Mouse (Mus musculus): ENCODE results near the gene Pusl1.
A peak's percentile ranks its signal among the peaks of the same experiment; 100 is the strongest.

Gene Pusl1

GRCm38 (mm10) chr4:155887674-155888073, 3.9 kb downstream of the Pusl1 start:
- peak in 1 of 2 experiments; percentile 10 for DNase-seq (ENCODE audit: low spot score in 2 of 2)

- DNase-seq (ENCODE audit: low spot score in 2 of 2): peak in 1 of 2 experiments; percentile 10
Measured at GRCm38 (mm10) chr4:155886330-155886729, 5.3 kb downstream of the Pusl1 start.

GRCm38 (mm10) chr4:155883587-155883986, 8.0 kb downstream of the Pusl1 start:
- no peak for DNase-seq (ENCODE audit: low spot score in 2 of 2)

GRCm38 (mm10) chr4:155871404-155871803, 20.2 kb downstream of the Pusl1 start:
- DNase-seq (ENCODE audit: low spot score in 2 of 2): peak in 1 of 2 experiments; percentile 10

- peak; percentile 92 to 97 for DNase-seq (ENCODE audit: low spot score in 2 of 2)
Measured at GRCm38 (mm10) chr4:155869317-155870033, 22.1 kb downstream of the Pusl1 start, which contains the start of the genes Cptp and Ints11. Cptp (minus strand) TSS chr4:155869440. Ints11 (plus strand) TSS chr4:155869546.

GRCm38 (mm10) chr4:155868614-155869298, 22.8 kb downstream of the Pusl1 start:
- DNase-seq (ENCODE audit: low spot score in 2 of 2): peak in 1 of 2 experiments; percentile 51

GRCm38 (mm10) chr4:155863001-155863400, 28.6 kb downstream of the Pusl1 start, which contains the start of gene Tas1r3:
Tas1r3 (minus strand) TSS chr4:155863362.
- peak in 1 of 2 experiments; percentile 9 for DNase-seq (ENCODE audit: low spot score in 2 of 2)

- peak in 1 of 2 experiments; percentile 16 for DNase-seq (ENCODE audit: low spot score in 2 of 2)
Measured at GRCm38 (mm10) chr4:155861787-155862186, 29.8 kb downstream of the Pusl1 start.

GRCm38 (mm10) chr4:155859318-155859717, 32.3 kb downstream of the Pusl1 start:
- peak in 1 of 2 experiments; percentile 58 for DNase-seq (ENCODE audit: low spot score in 2 of 2)

GRCm38 (mm10) chr4:155856881-155857280, 34.7 kb downstream of the Pusl1 start:
- no peak for DNase-seq (ENCODE audit: low spot score in 2 of 2)

- peak in 1 of 2 experiments; percentile 18 for DNase-seq (ENCODE audit: low spot score in 2 of 2)
Measured at GRCm38 (mm10) chr4:155856071-155856470, 35.5 kb downstream of the Pusl1 start.

- DNase-seq (ENCODE audit: low spot score in 2 of 2): no peak
Measured at GRCm38 (mm10) chr4:155854991-155855390, 36.6 kb downstream of the Pusl1 start.

GRCm38 (mm10) chr4:155853421-155853820, 38.2 kb downstream of the Pusl1 start:
- no peak for DNase-seq (ENCODE audit: low spot score in 2 of 2)

- DNase-seq (ENCODE audit: low spot score in 2 of 2): no peak
Measured at GRCm38 (mm10) chr4:155851951-155852411, 39.6 kb downstream of the Pusl1 start.

- DNase-seq (ENCODE audit: low spot score in 2 of 2): no peak
Measured at GRCm38 (mm10) chr4:155851368-155851767, 40.2 kb downstream of the Pusl1 start.

GRCm38 (mm10) chr4:155849792-155850451, 41.7 kb downstream of the Pusl1 start:
- no peak for DNase-seq (ENCODE audit: low spot score in 2 of 2)

- DNase-seq (ENCODE audit: low spot score in 2 of 2): no peak
Measured at GRCm38 (mm10) chr4:155849391-155849790, 42.2 kb downstream of the Pusl1 start.

- peak in 1 of 2 experiments; percentile 26 for DNase-seq (ENCODE audit: low spot score in 2 of 2)
Measured at GRCm38 (mm10) chr4:155848434-155849095, 43.0 kb downstream of the Pusl1 start.

GRCm38 (mm10) chr4:155847591-155848352, 43.8 kb downstream of the Pusl1 start:
- DNase-seq (ENCODE audit: low spot score in 2 of 2): peak in 1 of 2 experiments; percentile 63

- peak; percentile 97 to 99 for DNase-seq (ENCODE audit: low spot score in 2 of 2)
Measured at GRCm38 (mm10) chr4:155846871-155847578, 44.6 kb downstream of the Pusl1 start, which contains the start of gene Dvl1. Dvl1 (plus strand) TSS chr4:155847402.
